In the genomic region with DNA sequence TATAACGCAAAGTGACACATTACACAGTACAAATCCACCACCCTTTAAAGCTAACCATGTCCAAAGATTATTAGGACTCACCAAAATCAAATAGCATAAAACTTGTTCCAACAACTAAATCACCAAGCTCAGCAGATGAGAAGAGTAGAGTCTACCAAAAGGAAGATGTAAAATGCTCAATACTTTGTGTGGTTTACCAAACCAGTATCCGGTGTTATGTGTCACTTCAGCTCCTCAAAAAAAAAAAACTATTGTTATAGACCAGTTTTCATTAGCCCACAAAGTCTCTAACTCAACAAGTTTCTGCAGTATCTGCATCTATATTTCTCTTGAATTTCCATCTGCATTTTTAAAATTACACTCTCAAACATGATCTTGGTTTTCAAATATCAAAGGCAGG, we compare ENCODE assay signal across 8 mouse cellular contexts. TPM values are rescaled to one million over a fixed set of nuclear protein-coding genes. Genes with fewer than 3 reads are reported as not detected.
A peak's percentile ranks its signal among the peaks of the same experiment; 100 is the strongest.
DNase-seq lines count a peak whose midpoint lies in the region; ATAC-seq and TF ChIP-seq lines count a peak whose summit lies in the region.

No protein-coding gene starts in this region.

- peaks cover 73% of the 10 kb centered on the region for H3K79me2 ChIP-seq in myocyte (ENCODE audit: control insufficient read depth, insufficient read depth)

- H3K27me3 ChIP-seq in myocyte (ENCODE audit: control insufficient read depth, insufficient read depth, insufficient read length) = no peaks in the 10 kb centered on the region

- H3K4me2 ChIP-seq in myocyte (ENCODE audit: low read depth) = peak overlapping the region; percentile 84

- H3ac ChIP-seq in myocyte (ENCODE audit: control insufficient read depth, insufficient read length) = peak overlapping the region; percentile 72

- H3K27ac ChIP-seq in layer of hippocampus, adult 2 months = peak overlapping the region; percentile 100; the same call in 1 of the 2 replicates
- H3K27ac ChIP-seq in bone marrow macrophage, adult 2 months (ENCODE audit: insufficient read depth, low read depth, low read length) = peak overlapping the region; percentile 92

- H3K4me1 ChIP-seq in bone marrow macrophage, adult 2 months (ENCODE audit: control insufficient read depth, insufficient read depth, low read length) = peaks cover 3% of the 10 kb centered on the region; the same call in 1 of the 2 replicates

- TF ChIP-seq POLR2A in bone marrow macrophage, adult 2 months (IDR thresholded peaks at IDR 0.05; ENCODE audit: borderline replicate concordance, low read depth, low read length) = no peak
- no peak for TF ChIP-seq POLR2A in myocyte (IDR thresholded peaks at IDR 0.05; ENCODE audit: insufficient read length, low read depth)

- no peak for DNase-seq in layer of hippocampus, adult 2 months (ENCODE audit: low spot score in 2 of 2)
- no peak for DNase-seq in layer of hippocampus, postnatal 14 days (ENCODE audit: low spot score in 2 of 2)
- DNase-seq in gastrocnemius, postnatal 10 days = no peak
- no peak for DNase-seq in ovary, postnatal 14 days (ENCODE audit: low spot score)

- peak overlapping the region; percentile 76 for H3K4me3 ChIP-seq in layer of hippocampus, adult 2 months
- H3K4me3 ChIP-seq in bone marrow macrophage, adult 2 months (ENCODE audit: insufficient read depth, low read length) = peak overlapping the region; percentile 97
- peak overlapping the region; percentile 74 for H3K4me3 ChIP-seq in myocyte

- ATAC-seq in inflammation-experienced regulatory T-cells, adult 6 months = peak; percentile 36
- ATAC-seq in granulocyte monocyte progenitor cell, adult 5-6 weeks (replicated peaks; ENCODE audit: poor library complexity, severe bottlenecking) = no peak

- no peak for TF ChIP-seq CTCF in layer of hippocampus, adult 2 months (conservative IDR thresholded peaks at IDR 0.05)
- TF ChIP-seq CTCF in bone marrow macrophage, adult 2 months (IDR thresholded peaks at IDR 0.05; ENCODE audit: low read depth, low read length) = no peak

- no peaks in the 10 kb centered on the region for H3K36me3 ChIP-seq in myocyte (ENCODE audit: control insufficient read depth, insufficient read depth)

TF ChIP-seq in myocyte, 11 proteins besides CTCF, POLR2A, EP300 and RAD21:
- no peak for TF ChIP-seq MYOG (IDR thresholded peaks at IDR 0.05; ENCODE audit: control insufficient read depth in 1 of 3, insufficient read depth in 1 of 3, insufficient read length in 2 of 3, low read depth in 2 of 3)
- TF ChIP-seq E2F4 (IDR thresholded peaks at IDR 0.05; ENCODE audit: insufficient read depth) = no peak
- TF ChIP-seq CEBPB (IDR thresholded peaks at IDR 0.05; ENCODE audit: insufficient read depth, poor library complexity, severe bottlenecking) = no peak
- no peak for TF ChIP-seq POLR2AphosphoS2 (IDR thresholded peaks at IDR 0.05; ENCODE audit: insufficient read length, low read depth)
- no peak for TF ChIP-seq SRF (IDR thresholded peaks at IDR 0.05; ENCODE audit: control insufficient read depth, insufficient read length, low read depth)
- TF ChIP-seq TCF12 (IDR thresholded peaks at IDR 0.05; ENCODE audit: insufficient read depth, poor library complexity, severe bottlenecking) = no peak
- TF ChIP-seq TCF3 (IDR thresholded peaks at IDR 0.05; ENCODE audit: insufficient read length, low read depth) = no peak

RNA-seq across cellular contexts. Expression of a gene that starts 25.3 kb away (rescaled TPM):
- 10 to 100 TPM; 69.9 to 70.5 TPM for total RNA-seq in layer of hippocampus, adult 2 months (2021)
- total RNA-seq in layer of hippocampus, postnatal 14 days (2021) = 10 to 100 TPM; 59.5 to 63.1 TPM
- polyA plus RNA-seq in bone marrow macrophage, adult 2 months (2012; ENCODE audit: insufficient read depth, insufficient read length, missing spikeins) = 37.4 and 37.9 TPM in 2 replicates
- 10 to 100 TPM; 41.7 to 50.0 (median 44.5) TPM for polyA plus RNA-seq in inflammation-experienced regulatory T-cells, adult 6 months (2017; shearing (Covaris generic))
- 15.6 TPM for polyA plus RNA-seq in myocyte (2012; fragmentation: generic; extraction: Trizol)
- 53.8 and 60.4 TPM in 2 replicates for total RNA-seq in granulocyte monocyte progenitor cell, adult 5-6 weeks (2014; fragmentation: Nextera tagmentation)
- total RNA-seq in granulocyte monocyte progenitor cell, adult 5-6 weeks (2017) = 32.3 and 40.1 TPM in 2 replicates
- total RNA-seq in gastrocnemius, postnatal 10 days (2021) = 10 to 100 TPM; 22.7 to 28.9 TPM
